Mouse (Mus musculus) kidney, adult 11 months (tissue): ENCODE data around the gene Krt8.
"Not testable (repeated sequence)": the region's sequence is repeated elsewhere in the genome, so short reads cannot be mapped to it uniquely, and the experiment has no call there.

Source experiments
- DNase-seq: peaks from one replicate; pipeline ENCODE4 v3.0.0; 2022

Gene Krt8

DNA sequence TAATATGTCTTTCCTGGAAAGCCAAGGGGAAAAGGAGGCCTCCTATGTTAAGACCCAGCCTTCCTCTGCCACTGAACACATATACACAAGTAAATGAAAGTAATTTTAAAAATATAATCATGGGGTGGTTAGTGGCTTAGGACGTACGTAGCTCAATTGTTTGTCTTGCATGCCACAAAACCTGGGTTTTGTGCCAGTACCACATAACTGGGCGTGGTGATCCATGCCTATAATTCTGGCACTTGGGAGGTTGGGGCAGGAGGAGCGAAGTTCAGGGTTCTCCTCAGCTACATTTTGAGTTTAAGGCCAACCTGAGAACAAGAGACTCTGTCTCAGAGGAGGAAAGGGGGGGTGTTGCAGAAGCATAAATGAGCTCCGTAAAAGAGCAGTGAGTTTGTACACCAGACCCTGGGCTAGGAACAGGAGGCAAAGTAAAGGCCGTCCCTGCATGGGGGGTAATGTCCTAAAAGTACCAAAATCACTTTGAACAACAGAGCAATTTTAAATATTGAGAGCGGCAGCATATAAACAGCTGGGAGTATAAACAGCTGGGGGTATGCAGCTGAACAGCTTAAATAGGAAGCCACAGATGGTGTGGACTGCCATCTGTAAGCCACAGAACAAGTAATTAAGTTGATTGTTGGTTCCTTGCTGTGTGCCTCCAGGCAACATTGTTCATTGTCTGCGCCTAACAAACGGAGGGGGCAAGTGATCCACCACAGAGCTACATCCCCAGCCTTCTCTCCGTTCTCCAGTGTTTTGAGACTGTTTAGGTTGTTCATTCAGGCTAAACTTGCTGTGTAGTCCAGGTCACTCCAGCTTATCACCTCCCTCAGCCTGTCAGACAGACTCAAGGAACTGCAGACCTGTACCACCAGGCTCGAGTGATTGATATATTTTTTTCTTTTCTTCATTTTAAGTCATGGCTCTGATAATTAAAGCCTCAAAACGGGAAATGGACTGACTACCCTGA, 3.1 kb upstream of the Krt8 start:
- no peak for DNase-seq

DNA sequence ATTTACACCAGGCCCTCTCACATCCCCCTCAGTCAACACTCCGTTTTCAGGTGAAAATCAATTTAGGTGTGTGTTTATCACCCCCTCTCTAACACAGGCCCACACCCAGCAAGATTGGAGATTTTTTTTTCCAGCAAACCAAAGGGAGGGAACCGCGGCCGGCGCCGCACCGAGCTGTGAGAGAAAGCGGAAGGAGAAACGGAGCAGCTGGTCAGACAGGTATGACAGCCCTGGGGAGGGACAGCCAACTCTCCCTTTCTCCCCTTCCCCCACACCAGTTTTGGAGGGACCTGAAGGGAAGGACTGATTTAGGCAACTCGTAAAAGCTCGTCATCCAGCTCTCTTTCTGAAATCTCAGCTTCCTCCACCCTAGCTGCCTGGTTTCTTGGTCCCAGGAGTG, 2.0 kb upstream of the Krt8 start:
- peak; percentile 26 for DNase-seq

DNA sequence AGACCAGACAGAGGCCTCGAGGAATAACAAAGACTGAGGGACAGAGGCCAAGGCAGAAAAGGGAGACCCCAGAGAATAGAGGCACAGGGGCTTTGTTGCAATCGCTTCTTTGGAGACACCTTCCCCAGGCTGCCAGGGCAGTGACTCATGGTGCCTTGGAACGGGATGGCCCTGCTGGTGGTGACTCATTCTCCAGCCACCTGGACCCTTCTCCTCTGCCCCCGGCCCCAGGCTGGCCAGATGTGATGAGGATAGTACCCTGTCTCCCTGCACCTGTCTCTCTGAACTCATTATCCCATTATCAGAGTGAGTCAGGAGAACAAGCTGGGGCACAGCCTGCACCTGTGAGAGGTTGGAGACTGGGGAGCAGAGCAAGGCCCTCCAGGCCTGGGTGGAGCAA, 1.0 kb upstream of the Krt8 start:
- DNase-seq = no peak

DNA sequence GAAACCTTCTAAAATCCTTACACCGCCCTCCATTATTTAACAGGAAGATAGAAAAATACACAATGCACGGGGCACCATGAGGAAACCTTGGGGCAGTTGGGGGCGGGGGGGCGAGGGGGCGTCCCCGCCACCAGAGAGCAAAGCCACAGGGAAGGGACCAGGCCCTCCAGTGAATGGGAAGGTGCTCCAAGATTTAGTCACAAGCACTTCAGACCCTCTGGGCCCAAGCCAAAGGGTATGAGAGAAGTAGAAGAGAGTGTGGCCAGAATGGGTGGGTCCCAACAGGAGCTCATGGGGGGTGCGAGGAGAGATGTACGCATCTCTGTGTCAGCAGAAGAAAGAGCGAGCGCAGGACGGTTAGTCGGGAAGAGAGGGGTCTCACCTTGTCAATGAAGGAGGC, 766 bp downstream of the Krt8 start:
- DNase-seq = no peak

DNA sequence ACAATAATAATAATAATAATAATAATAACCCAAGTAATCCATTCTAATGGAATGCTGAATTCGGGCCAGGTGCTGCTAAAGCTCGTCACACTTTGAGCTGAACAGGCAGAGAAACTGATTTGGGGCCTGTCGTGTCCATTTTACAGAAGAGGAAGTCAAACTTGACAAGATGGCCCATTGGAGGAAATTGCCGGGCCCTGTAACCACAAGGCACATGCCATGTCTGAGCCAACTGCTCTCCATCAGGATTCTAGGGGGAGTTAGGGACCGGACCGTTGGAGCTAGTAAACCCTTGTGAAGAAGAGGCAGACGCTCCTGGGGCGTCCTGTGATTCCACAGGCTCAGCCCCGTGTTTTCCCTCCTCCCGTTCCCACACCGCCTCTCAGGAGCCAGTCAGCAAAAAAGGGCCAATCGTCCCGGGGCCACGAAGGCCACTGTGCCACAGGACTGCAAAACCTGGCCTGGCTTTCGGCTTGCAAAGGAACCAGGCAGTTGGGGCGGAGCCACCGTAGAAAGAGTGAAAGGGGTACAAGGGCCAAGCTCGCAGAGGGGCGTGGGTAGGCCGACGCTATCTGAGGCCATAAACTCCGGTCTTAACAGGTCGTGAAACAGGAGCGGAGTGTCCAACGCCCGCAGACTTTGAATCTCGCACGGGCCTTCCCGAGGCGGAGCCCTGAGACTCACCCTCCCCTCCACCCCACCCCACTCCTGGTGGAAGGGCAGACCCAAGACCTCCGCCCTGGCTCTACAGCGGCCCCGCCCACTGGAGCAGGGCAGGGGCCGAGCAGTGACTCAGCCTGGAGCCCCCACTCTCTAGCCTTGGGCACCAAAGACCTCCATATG, 1.4 kb downstream of the Krt8 start:
- DNase-seq = peak; percentile 89

DNA sequence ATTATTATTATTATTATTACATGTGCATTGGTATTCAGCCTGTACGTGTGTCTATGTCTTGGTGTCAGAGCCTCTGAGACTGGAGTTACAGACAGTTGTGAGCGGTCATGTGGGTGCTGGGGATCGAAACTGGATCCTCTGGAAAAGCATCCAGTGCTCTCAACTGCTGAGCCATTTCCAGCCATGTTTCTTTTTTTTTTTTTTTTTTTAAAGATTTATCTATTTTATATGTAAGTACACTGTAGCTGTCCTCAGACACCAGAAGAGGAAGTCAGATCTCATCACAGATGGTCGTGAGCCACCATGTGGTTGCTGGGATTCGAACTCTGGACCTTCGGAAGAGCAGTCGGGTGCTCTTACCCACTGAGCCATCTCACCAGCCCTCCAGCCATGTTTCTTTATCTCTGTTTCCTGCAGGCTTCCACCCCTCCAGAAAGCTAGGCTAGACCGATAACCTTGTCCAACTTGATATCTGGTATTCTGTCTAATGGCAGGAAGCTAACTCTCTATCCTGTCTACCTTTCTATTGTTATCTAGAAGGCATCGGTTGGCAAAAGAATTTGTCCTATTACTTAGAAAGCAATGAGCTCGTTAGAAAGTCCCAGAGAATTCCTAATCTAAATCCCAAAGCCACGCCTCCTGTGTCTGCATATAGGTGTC, 4.5 kb downstream of the Krt8 start:
- DNase-seq = no peak

DNA sequence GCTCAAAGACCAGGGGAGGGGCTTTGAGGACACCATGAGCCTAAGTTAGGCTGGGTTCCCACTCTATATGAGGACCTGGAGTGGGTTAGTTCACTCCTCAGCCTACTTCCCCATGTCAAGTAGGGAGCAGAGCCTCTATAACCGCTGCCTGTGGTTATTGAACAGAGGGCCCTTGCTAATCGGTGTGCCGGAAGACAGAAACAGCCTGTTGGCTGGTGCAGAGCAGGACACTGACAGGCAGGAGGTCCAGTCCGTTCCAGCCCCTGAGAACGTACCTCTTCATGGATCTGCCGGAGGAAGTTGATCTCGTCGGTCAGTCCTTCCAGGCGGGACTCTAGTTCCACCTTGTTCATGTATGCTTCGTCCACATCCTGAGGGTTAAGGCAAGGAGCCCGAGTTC, 5.1 kb downstream of the Krt8 start:
- no peak for DNase-seq

DNA sequence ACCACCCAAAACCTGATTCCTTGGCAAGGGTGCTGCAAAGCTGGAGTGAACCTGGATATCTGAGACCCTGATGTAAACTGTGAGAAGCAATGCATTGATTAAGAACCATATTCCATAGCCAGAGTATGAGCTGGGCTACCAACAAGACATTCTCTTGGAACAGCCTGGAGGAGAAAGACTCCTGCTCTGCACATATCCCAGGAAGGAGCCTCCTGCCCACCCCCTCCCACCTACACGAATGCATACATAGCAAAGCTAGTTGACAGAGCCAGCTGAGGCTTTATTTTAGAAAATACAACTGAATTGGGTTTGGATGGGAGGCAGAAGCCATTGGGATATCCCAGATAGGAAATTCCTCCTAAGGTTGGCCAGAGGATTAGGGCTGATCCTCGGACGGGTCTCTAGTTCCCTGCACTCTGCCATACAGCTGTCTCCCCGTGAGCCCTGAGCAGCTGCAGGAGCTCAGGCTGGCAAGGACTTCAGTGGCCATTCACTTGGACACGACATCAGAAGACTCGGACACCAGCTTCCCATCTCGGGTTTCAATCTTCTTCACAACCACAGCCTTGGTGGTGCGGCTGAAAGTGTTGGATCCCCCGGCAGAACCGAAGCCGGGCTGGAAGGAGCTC, 7.7 kb downstream of the Krt8 start:
- DNase-seq = not testable (repeated sequence)

DNA sequence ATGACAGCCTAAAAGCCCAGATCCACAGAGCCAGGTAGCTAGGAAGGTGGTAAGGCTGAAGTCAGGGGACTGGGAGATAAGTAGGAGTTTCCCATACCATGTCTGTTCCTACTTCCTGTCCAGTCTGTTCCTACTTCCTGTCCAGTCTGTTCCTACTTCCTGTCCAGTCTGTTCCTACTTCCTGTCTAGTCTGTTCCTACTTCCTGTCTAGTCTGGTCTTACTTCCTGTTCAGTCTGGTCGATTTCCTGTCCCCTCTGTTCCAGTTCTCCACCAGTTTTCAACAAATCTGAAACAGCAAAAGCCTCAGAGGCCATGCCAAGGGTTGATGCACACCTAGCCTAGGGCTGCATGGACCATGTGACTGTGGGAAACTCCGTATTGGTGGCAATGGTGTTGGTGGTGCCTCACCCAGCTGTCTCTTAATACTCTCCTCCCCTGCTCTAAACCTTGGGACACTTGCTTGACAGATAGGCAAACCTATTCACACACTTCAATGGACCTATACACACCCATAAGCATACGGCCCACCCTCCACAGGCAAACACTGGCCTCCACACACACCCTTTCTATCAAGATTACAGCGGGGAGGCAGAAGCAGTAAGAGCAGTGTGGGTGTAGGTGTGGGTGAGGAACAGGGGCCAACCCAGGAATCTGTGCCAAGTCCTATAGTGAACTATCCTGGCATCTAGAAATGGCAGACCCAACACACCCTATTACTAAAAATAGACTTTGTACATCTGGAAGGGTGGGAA, 8.6 kb downstream of the Krt8 start:
- no peak for DNase-seq

DNA sequence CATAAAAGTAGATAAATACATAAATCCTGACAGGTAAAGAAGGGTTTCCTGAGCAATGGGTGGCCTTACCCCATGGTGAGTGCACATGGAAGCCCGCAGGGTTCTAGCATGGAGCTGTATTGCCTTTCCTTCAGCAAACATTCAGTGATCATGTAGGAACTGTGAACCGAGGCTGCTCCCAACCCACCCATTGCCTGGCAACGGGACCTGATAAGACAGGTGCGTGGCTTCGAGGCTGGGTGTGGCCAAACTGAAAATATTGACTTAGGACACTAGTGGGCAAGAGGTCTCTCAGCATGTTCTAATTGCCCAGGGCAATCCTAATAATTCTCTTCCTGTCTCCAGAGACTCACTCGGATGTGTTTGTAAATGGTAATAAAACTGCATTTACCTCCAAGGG, 9.9 kb downstream of the Krt8 start:
- no peak for DNase-seq

DNA sequence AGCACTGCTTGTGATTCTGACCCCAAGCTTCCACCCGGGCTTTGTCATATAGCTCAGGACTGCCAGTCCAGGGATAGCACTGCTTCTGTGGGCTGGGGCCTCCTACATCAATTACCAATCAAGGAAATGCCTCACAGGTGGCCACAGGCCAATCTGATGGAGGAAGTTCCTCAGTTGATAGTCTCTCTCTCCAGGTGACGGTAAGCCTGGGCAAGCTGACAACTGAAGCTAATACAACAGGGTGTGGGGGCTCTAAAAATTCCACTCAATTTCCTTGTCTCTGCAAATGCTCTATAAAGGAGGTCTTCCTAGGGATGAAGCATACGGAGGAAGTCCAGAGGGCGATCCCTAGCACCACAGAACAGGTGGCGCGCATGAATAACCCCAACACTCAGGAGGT, 13.3 kb downstream of the Krt8 start:
- no peak for DNase-seq

DNA sequence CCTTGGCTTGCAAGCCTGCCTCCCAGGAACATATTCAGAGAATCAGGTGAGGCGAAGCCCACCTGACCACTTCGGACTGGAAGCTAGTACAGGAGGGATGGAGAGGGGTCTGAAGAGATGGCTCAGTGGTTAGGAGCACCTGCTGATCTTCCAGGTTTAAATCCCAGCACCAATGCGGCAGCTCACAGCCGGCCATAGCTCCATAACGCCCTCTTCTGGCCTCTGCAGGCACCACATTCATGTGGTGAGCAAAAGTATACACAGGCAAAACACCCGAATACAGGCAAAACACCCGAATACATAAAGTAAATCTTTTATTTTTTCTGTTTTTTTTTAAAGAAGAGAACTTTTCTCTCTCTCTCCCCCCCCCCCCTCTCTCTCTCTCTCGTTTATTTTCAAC, 15.6 kb downstream of the Krt8 start:
- DNase-seq = no peak

DNA sequence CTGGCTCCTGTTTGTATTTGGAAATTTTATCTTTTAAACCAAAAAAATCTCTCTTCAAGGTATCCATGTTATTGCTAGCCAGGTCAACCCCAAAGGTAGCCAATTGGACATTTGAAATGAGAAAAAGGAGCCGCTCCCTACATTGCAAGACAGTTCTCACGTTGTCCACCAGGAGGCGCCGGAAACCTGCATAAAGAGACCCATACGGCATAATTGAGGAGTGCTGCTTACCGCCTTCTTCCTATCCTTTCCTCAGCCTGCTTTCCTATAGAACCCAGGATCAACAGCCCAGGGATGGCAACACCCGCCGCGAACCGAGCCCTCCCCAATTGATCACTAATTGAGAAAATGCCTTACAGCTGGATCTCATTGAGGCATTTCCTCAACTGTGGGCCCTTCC, 16.2 kb downstream of the Krt8 start:
- peak; percentile 73 for DNase-seq

DNA sequence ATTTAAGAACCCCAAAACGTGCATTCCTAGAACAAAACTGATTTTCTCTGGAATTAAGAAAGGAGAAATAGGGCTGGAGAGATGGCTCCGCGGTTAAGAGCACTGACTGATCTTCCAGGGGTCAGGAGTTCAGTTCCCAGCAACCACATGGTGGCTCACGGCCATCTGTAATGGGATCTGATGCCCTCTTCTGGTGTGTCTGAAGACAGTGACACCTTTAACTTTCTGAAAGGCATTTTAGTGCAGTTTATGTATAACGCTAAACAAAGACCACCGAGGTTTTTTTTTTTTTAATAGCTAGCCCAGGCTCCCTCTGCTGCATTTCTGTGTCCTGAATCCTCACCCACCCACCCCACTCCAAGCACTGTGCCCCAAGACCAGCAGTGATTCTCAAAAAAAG, 19.5 kb downstream of the Krt8 start:
- DNase-seq = no peak

DNA sequence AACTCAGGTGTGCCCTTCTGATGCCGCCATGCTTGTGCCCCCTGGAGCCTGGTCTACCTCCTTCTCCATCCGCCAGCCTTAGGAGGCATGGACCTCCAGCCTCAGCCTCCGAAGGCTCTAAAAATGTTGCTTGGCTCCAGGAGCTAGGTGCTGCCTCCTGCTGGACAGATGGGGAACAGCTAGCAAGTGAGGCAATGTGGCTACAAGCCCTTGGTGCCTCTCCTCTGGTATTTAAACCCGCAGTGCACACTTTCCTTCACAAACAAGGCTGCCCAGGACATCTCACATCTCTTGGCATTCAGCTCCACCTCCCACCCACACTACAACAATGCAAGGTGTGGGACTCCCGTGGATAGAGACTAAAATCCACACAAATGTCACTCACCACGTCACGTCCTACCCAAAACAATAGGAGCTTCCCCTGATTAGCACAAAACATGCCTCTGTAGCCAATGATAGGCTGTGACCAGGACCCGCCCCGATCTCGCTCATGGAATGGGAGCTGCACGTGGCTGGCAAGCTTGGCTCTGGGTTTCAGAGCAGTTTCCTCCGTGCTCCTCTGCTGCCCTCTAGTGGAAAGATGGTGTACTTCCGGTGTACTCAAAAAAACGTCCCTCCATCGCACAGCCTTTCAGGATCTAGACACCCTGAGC, 20.2 kb downstream of the Krt8 start:
- peak; percentile 94 for DNase-seq

DNA sequence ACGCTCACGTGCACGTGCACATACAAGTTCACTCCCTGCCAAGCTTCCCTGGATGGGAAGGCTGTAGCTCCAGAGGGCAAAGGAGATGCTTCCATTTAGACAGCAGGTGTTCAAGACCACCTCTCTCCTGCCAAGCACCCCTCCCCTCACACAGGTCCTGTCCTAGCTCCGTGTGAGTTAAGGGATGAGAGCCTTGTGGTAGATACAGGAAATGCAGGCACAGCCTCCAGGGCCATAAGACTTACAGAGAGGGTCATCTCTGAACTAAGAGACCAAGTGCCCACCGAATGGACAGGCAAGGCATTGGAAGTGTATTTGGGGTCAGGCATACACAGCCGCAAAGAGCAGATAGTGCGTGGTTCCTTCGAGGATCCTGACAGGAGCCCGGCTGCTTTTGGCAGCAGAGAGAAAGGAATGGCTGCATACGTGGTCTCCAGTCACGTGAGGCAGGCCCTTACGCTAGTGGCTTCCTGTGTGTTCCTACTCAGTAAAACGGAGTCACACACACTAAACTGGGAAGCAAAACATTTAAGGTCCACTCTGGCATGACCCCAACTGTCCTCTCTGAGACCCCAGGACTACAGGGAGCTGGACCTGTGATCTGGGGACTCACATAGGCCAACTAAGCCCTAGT, 20.9 kb downstream of the Krt8 start:
- DNase-seq = no peak

DNA sequence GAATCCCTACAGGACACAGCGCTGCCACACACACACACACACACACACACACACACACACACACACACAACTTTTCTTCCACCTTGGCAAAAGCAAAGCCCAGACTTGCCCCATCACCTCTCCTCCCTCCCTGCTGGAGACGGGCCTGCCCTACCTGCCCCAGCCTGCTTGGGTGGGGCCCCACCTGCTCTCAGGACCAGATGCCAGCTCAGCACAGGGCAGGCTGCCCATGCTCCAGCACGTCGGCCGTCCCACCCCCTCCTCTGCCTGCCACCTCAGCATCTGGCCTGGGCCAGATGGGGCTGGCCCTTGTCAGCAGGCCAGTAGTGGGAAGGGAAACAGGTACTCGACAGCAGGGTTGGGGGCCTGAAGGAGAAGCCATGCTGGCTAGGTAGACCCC, 23.4 kb downstream of the Krt8 start:
- peak; percentile 90 for DNase-seq

DNA sequence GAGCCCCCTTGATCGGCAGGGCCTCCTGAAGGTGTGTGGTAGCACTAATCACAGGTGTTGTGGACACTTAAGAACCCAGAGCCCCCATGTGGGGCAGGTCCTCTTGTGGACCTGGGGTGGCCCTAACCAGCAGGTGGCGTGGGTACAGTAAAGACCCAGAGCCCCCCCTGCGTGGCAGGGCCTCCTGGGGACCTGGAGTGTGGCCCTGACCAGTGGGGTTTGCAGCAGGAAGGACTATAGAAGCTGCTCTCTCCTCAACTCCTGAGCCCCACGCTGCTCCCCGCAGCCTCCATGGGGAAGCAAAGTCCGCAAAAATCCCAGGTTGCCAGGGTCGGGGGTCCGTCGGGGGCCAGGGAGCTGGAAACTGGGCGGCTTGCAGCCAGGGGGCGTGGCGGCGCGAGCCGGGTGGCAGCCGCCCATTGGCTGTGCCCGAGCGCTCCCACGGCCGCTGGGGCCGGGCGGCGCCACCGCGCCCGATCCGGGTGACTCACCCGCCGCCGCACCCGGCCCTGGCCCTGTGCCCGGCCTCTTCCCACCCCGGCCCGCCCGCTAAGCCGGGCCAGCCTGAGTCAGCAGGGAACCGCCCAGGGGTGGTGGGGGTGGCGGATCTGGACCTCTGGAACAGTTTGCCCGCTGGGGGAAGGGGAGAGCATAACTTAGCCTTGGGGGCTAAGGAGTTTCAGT, 27.1 kb downstream of the Krt8 start:
- peak; percentile 92 for DNase-seq

DNA sequence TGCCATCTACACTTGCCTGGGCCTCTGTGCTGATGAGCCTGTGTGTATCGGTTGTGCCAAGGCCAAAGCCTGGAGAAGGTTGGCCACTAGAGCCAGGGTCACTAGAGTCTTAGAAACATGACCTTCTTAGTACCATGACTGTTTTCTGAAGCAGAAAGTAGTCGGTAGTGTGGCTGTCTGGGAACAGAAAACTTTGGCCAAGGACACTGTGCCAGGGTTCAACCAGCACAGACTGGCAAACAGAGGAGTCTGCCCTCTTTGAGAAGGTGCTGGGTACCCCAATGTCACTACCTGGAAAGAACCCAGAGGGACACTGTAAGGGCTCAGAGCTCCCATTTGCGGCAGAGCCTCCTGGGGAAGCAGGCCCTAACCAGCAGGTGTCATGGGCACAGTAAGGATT, 27.6 kb downstream of the Krt8 start:
- peak; percentile 62 for DNase-seq

DNA sequence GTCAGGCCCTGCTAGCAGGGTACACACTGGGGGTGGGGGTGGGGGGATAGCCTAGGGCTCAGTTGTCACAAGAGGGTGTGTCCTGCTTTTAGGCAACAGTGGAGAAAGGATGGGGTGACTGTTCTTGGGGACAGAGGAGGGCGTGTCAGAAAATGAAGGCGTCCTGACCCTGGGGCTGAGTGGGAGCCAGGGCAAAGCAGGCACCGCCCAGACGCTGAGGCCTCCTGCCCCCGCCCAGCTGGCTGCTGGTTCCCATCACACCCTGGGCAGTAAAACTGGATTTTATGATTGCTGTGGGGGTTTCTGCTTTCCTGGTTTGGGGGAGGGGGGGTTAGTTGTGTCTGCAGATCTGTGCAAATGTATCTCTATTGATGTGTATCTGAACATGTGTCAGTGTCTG, 28.3 kb downstream of the Krt8 start:
- peak; percentile 28 for DNase-seq
